Mouse (Mus musculus) CH12.LX (cell line): Measurements from ENCODE around the gene 2010109A12Rik. TPM values are rescaled to one million over a fixed set of nuclear protein-coding genes. Genes with fewer than 3 reads are reported as not detected.
A peak's percentile ranks its signal among the peaks of the same experiment; 100 is the strongest.

Experiments
- DNase-seq: peaks from one replicate; pipeline ENCODE4 v3.0.0-alpha.2; 2013; ENCODE audit errors: extremely low read depth
- H3K27ac ChIP-seq: 2 replicates; pipeline ENCODE4 v1.5.1; 2012; ENCODE audit warnings: low read depth, mild to moderate bottlenecking, control low read depth, moderate library complexity; ENCODE audit not compliant: insufficient read depth
- H3K27me3 ChIP-seq: replicated peaks from 2 replicates; pipeline ENCODE3; 2012; ENCODE audit warnings: inconsistent platforms
- H3K36me3 ChIP-seq, 2 experiments: replicated peaks in 1 of 2; 2 replicates each; pipeline versions ENCODE3 to v1.6.1; 2012; ENCODE audit warnings: inconsistent platforms in 1 of 2, low read length in 1 of 2, mild to moderate bottlenecking in 1 of 2, mixed read lengths in 1 of 2, moderate library complexity in 1 of 2; ENCODE audit not compliant: control insufficient read depth in 1 of 2, insufficient read depth in 1 of 2
- H3K4me1 ChIP-seq, 2 experiments: 2 replicates each; pipeline ENCODE4 v1.6.1; 2012; ENCODE audit warnings: inconsistent platforms in 1 of 2, moderate library complexity in 1 of 2; ENCODE audit not compliant: insufficient read depth in 2 of 2, control insufficient read depth in 1 of 2
- H3K4me2 ChIP-seq: 2 replicates; pipeline ENCODE4 v1.6.1; 2012; ENCODE audit warnings: low read depth, mild to moderate bottlenecking, control low read depth; ENCODE audit not compliant: poor library complexity, insufficient read depth, severe bottlenecking
- H3K4me3 ChIP-seq, 3 experiments: fragments of 150-350 bp in 1 of 3; sonication (generic) in 1 of 3; replicated peaks in 1 of 3; 2 replicates each; pipeline versions ENCODE3 to v1.5.1; 2011 to 2012; ENCODE audit warnings: low read depth in 2 of 3, low read length in 2 of 3, mild to moderate bottlenecking in 2 of 3, moderate library complexity in 2 of 3, control low read depth in 1 of 3, improper control_type of control experiment in 1 of 3, inconsistent platforms in 1 of 3, mixed read lengths in 1 of 3; ENCODE audit not compliant: poor library complexity in 1 of 3
- H3K79me2 ChIP-seq: replicated peaks from 2 replicates; pipeline ENCODE4 v1.6.1; 2012; ENCODE audit warnings: mild to moderate bottlenecking, moderate library complexity; ENCODE audit not compliant: control insufficient read depth, poor library complexity, insufficient read depth, severe bottlenecking; ENCODE audit errors: extremely low read depth
- H3K9ac ChIP-seq: 2 replicates; pipeline ENCODE4 v1.6.1; 2012; ENCODE audit warnings: low read depth, mild to moderate bottlenecking, control low read depth, moderate library complexity; ENCODE audit not compliant: insufficient read depth
- H3K9me3 ChIP-seq: replicated peaks from 2 replicates; pipeline ENCODE3; 2012; ENCODE audit warnings: low read length, inconsistent platforms, mixed read lengths
- BHLHE40 ChIP-seq: IDR thresholded peaks from 2 replicates; pipeline ENCODE4 v1.6.1; 2011; ENCODE audit warnings: mild to moderate bottlenecking, low read depth, low read length, improper control_type of control experiment
- CHD1 ChIP-seq: IDR thresholded peaks from 2 replicates; pipeline ENCODE4 v1.6.1; 2012; ENCODE audit warnings: low read depth, low read length, improper control_type of control experiment, inconsistent platforms
- CTCF ChIP-seq, 2 experiments: IDR thresholded peaks in 1 of 2; conservative IDR thresholded peaks in 1 of 2; 2 replicates each; pipeline ENCODE4 v1.5.1; 2011 to 2012; ENCODE audit warnings: low read depth in 2 of 2, low read length in 2 of 2, improper control_type of control experiment in 1 of 2, inconsistent platforms in 1 of 2, mild to moderate bottlenecking in 1 of 2, moderate library complexity in 1 of 2
- E2F4 ChIP-seq: IDR thresholded peaks from 2 replicates; pipeline ENCODE4 v1.6.1; 2011; ENCODE audit warnings: low read depth, low read length, improper control_type of control experiment; ENCODE audit not compliant: insufficient replicate concordance
- ELF1 ChIP-seq: IDR thresholded peaks from 2 replicates; pipeline ENCODE4 v1.6.1; 2014; ENCODE audit warnings: low read depth, mild to moderate bottlenecking, inconsistent platforms, low read length, improper control_type of control experiment
- EP300 ChIP-seq: IDR thresholded peaks from 2 replicates; pipeline ENCODE4 v1.6.1; 2011; ENCODE audit warnings: low read length, improper control_type of control experiment
- ETS1 ChIP-seq: conservative IDR thresholded peaks from 2 replicates; pipeline ENCODE4 v1.6.1; 2012; ENCODE audit warnings: low read depth, mild to moderate bottlenecking, inconsistent platforms, low read length, improper control_type of control experiment, moderate library complexity
- HCFC1 ChIP-seq: IDR thresholded peaks from 2 replicates; pipeline ENCODE4 v1.6.1; 2012; ENCODE audit warnings: low read depth, mild to moderate bottlenecking, inconsistent platforms, low read length, improper control_type of control experiment
- JUND ChIP-seq: conservative IDR thresholded peaks from 2 replicates; pipeline ENCODE4 v1.6.1; 2011; ENCODE audit warnings: low read depth, low read length, improper control_type of control experiment
- MAFK ChIP-seq: IDR thresholded peaks from 2 replicates; pipeline ENCODE4 v1.6.1; 2011; ENCODE audit warnings: low read length, improper control_type of control experiment; ENCODE audit not compliant: insufficient replicate concordance
- MEF2A ChIP-seq: IDR thresholded peaks from 2 replicates; pipeline ENCODE4 v1.6.1; 2014; ENCODE audit warnings: low read depth, mild to moderate bottlenecking, inconsistent platforms, low read length, improper control_type of control experiment, borderline replicate concordance
- MXI1 ChIP-seq: IDR thresholded peaks from 2 replicates; pipeline ENCODE4 v1.6.1; 2011; ENCODE audit warnings: mild to moderate bottlenecking, low read depth, low read length, improper control_type of control experiment
- MYC ChIP-seq: IDR thresholded peaks from 2 replicates; pipeline ENCODE4 v1.6.1; 2011; ENCODE audit warnings: low read depth, mild to moderate bottlenecking, improper control_type of control experiment, low read length
- NELFE ChIP-seq: IDR thresholded peaks from 2 replicates; pipeline ENCODE4 v1.6.1; 2011; ENCODE audit warnings: low read depth, low read length, improper control_type of control experiment
- PAX5 ChIP-seq: IDR thresholded peaks from 2 replicates; pipeline ENCODE4 v1.6.1; 2012; ENCODE audit warnings: low read length, inconsistent platforms, mixed read lengths
- POLR2AphosphoS2 ChIP-seq: IDR thresholded peaks from 2 replicates; pipeline ENCODE4 v1.6.1; 2011; ENCODE audit warnings: low read depth, low read length, improper control_type of control experiment
- RAD21 ChIP-seq: IDR thresholded peaks from 2 replicates; pipeline ENCODE4 v1.6.1; 2011; ENCODE audit warnings: low read depth, mild to moderate bottlenecking, low read length, improper control_type of control experiment, moderate library complexity
- SMC3 ChIP-seq: IDR thresholded peaks from 2 replicates; pipeline ENCODE4 v1.6.1; 2011; ENCODE audit warnings: low read depth, low read length, improper control_type of control experiment
- TBP ChIP-seq: conservative IDR thresholded peaks from 2 replicates; pipeline ENCODE4 v1.6.1; 2011; ENCODE audit warnings: low read depth, low read length, improper control_type of control experiment
- UBTF ChIP-seq: IDR thresholded peaks from 2 replicates; pipeline ENCODE4 v1.6.1; 2012; ENCODE audit warnings: low read depth, mild to moderate bottlenecking, inconsistent platforms, low read length, improper control_type of control experiment, moderate library complexity
- USF1 ChIP-seq: IDR thresholded peaks from 2 replicates; pipeline ENCODE4 v1.6.1; 2014; ENCODE audit warnings: low read depth, mild to moderate bottlenecking, inconsistent platforms, low read length, improper control_type of control experiment
- USF2 ChIP-seq: conservative IDR thresholded peaks from 2 replicates; pipeline ENCODE4 v1.6.1; 2011; ENCODE audit warnings: low read depth, low read length, improper control_type of control experiment
- ZKSCAN1 ChIP-seq: IDR thresholded peaks from 2 replicates; pipeline ENCODE4 v1.6.1; 2012; ENCODE audit warnings: low read depth, inconsistent platforms, low read length, improper control_type of control experiment, borderline replicate concordance
- ZMIZ1 ChIP-seq: IDR thresholded peaks from 2 replicates; pipeline ENCODE4 v1.6.1; 2012; ENCODE audit warnings: low read depth, mild to moderate bottlenecking, inconsistent platforms, low read length, improper control_type of control experiment
- ZNF384 ChIP-seq: IDR thresholded peaks from 2 replicates; pipeline ENCODE4 v1.6.1; 2012; ENCODE audit warnings: low read depth, low read length, improper control_type of control experiment, inconsistent platforms
- dilution Hi-C: fragments of 300-500 bp; cut with MboI; formaldehyde crosslinking; loops from 2 replicates; pipeline ENCODE4 v1.14.3; 2020; ENCODE audit warnings: low sequenced_read_pairs; ENCODE audit not compliant: extremely low pct_unique_long_range_greater_than_20kb, extremely low pct_ligation_motif_present
- in situ Hi-C: fragments of 300-500 bp; cut with MboI; formaldehyde crosslinking; loops from 3 replicates; pipeline ENCODE4 v1.14.3; 2019; ENCODE audit warnings: low sequenced_read_pairs, low pct_ligation_motif_present, low pct_unique_long_range_greater_than_20kb, mixed read lengths
- polyA plus RNA-seq: library from polyadenylated mRNA; unstranded; fragments of >175 nt; gene quantifications from 2 replicates; pipeline ENCODE4 v1.2.1, GENCODE M21; 2012; ENCODE audit warnings: low read depth; ENCODE audit not compliant: insufficient read length
- total RNA-seq, 2 experiments: library from RNA; depleted of rRNA; stranded (reverse); fragments of 300-350 nt in 1 of 2; fragments of >200 nt in 1 of 2; gene quantifications; 2 replicates each; pipeline ENCODE4 v1.2.3; 2012 to 2014

2010109A12Rik gene
- total and polyA plus RNA-seq, 3 experiments = 0.42 TPM; not detected in 2

GRCm38 (mm10) chr5:93180252-93180651, 26.1 kb upstream of the 2010109A12Rik start:
- Histone ChIP-seq H3K9me3 (no peaks in the 10 kb centered on the region), H3K27me3 (no peaks in the 10 kb centered on the region), H3K4me2 (no peak overlapping the region), H3K36me3 (peaks cover 39 to 79% of the 10 kb centered on the region in 2 experiments), H3K9ac (no peak overlapping the region), H3K4me3 (no peak overlapping the region), H3K79me2 (no peaks in the 10 kb centered on the region; the same call in 1 of the 2 replicates), H3K4me1 (no peaks in the 10 kb centered on the region), H3K27ac (no peak overlapping the region)
- DNase-seq = peak; percentile 27
- in situ Hi-C loops (no loop called here), dilution Hi-C loops (no loop called here)
- TF ChIP-seq USF2 (no peak), SMC3 (peak; percentile 71), ETS1 (no peak), NELFE (no peak), CTCF (conservative IDR thresholded peaks at IDR 0.05 in 1 of 2, IDR thresholded peaks at IDR 0.05 in 1 of 2; ENCODE audit: low read depth in 2 of 2, low read length in 2 of 2) (peak in 1 of 2 experiments; percentile 64; a peak in 3 of 4 replicates), POLR2AphosphoS2 (peak; percentile 50), RAD21 (peak; percentile 48)

DNA sequence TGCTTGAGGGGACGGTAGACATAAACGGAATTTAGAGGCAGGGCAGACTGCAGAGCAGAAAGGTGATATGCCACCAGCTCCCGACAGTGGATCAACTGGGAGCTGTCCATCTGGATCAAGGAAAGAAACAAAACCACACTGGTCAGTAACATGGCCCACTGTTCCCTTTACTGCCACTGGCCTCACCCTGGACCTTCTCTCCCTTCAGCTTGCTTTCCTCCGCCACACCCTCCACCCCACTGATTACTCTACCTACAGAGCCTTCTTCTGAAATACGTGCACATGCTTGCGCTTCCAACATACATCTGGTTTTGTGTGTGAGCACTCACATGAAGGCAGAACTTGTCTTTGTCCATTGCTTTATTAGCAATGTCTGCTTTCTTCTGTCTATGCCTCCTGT, 23.0 kb upstream of the 2010109A12Rik start:
- H3K9ac ChIP-seq = no peak overlapping the region
- no peaks in the 10 kb centered on the region for H3K4me1 ChIP-seq
- no peak overlapping the region for H3K4me3 ChIP-seq
- H3K36me3 ChIP-seq = peaks cover 45 to 80% of the 10 kb centered on the region in 2 experiments
- no peaks in the 10 kb centered on the region for H3K79me2 ChIP-seq
- no peak overlapping the region for H3K4me2 ChIP-seq
- no peaks in the 10 kb centered on the region for H3K27me3 ChIP-seq
- no peak for TF ChIP-seq E2F4
- no peak for TF ChIP-seq HCFC1
- no peak for TF ChIP-seq MAFK
- TF ChIP-seq TBP = no peak
- no peak for TF ChIP-seq UBTF
- TF ChIP-seq BHLHE40 = no peak
- TF ChIP-seq MEF2A = no peak
- TF ChIP-seq ZNF384 = no peak
- no peak for TF ChIP-seq ELF1
- no peak for TF ChIP-seq PAX5
- TF ChIP-seq ZKSCAN1 = no peak
- TF ChIP-seq ZMIZ1 = no peak
- TF ChIP-seq JUND = no peak
- TF ChIP-seq MXI1 = no peak
- TF ChIP-seq EP300 = no peak
- TF ChIP-seq USF1 = no peak
- no peak for TF ChIP-seq ETS1
- no peak for TF ChIP-seq CHD1
- no peak for TF ChIP-seq MYC
- no peak overlapping the region for H3K27ac ChIP-seq
- no peak for DNase-seq
- dilution Hi-C loops = no loop called here
- H3K9me3 ChIP-seq = no peaks in the 10 kb centered on the region
- in situ Hi-C loops = no loop called here
